Mouse (Mus musculus): Measurements from ENCODE around the gene Grin2d.
A peak's percentile ranks its signal among the peaks of the same experiment; 100 is the strongest.

The Grin2d gene

GRCm38 (mm10) chr7:45784524-45785372 is 93.4 kb downstream of the Grin2d start, which contains the start of gene Sult2b1:
Gene Sult2b1, minus strand, starts transcription at chr7:45784669.
- DNase-seq (ENCODE audit: low spot score in 2 of 2) = no peak

- peak in 1 of 2 experiments; percentile 42 for DNase-seq (ENCODE audit: low spot score in 2 of 2)
Measured at GRCm38 (mm10) chr7:45783511-45784091, 94.6 kb downstream of the Grin2d start, which contains the start of gene Lmtk3. Gene Lmtk3, plus strand, starts transcription at chr7:45783738.

- DNase-seq (ENCODE audit: low spot score in 2 of 2) = no peak
Measured at GRCm38 (mm10) chr7:45782271-45782670, 95.9 kb downstream of the Grin2d start.
